In the genomic region with DNA sequence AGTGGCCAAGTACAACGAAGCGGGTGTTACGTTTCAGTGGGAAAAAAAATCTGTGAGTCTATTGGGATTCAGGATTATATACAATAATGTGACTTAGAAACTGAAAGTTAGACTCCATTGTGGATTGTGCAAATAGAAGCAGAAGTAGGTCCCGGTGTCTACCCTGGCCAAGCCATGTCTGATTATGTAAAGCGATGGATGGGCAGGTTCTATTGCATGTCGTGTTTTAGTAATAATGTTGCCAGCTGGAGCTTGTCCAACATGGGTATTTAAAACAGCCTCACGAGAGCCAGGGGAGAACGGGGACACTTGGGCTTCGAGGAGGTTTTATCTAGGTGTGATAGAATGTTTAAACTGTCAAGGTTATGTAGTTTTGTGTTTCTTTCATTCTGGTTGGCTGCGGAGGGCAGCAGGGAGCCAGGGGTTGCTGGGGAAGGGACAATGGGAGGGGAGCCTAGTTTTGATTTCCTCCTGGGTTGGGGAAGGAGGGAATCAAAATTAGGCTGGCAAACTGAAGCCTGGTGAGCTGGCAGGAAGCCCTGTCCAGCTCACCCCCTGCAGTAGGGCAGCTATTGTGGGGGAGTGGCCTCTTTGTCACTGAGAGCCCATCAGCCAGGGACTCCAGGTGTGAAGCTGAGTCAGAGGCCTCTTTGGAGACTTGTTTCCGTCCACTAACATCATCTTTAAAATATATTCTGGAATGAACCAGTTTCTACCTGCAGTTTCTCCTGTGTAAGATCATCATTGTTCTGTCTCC, we compare ENCODE assay signal across 12 mouse cellular contexts.
DNase-seq lines count a peak whose midpoint lies in the region; ATAC-seq and TF ChIP-seq lines count a peak whose summit lies in the region.
"Had no signal": no experiment of that assay in that cellular context is flagged by ENCODE, and none has a peak within 500 bp of the region (broad histone marks: within the 10 kb centered on the region; RNA-seq: fewer than 3 reads in every experiment).

No protein-coding gene starts in this region.

- DNase-seq in forebrain, embryonic 11.5 days (ENCODE audit: low spot score): no peak
- DNase-seq in hindbrain, postnatal 0 days (ENCODE audit: low spot score): no peak
- DNase-seq in hindbrain, embryonic 11.5 days (ENCODE audit: low spot score): no peak
- peak; percentile 11 for DNase-seq in NIH3T3 (ENCODE audit: low read depth)
- peak; percentile 41 for DNase-seq in cerebellum, adult 9-11 months
- no peak for DNase-seq in thymus, postnatal 4 days
- DNase-seq in layer of hippocampus, adult 9-10 months (ENCODE audit: low spot score): no peak
- DNase-seq: lung, adult 2 months; thymus, postnatal 14 days had no signal

- no peak overlapping the region for H3K4me3 ChIP-seq in forebrain, embryonic 15.5 days
- no peak overlapping the region for H3K4me3 ChIP-seq in forebrain, embryonic 11.5 days (ENCODE audit: low read depth, low read length)
- H3K4me3 ChIP-seq in hindbrain, postnatal 0 days (ENCODE audit: low read length): no peak overlapping the region
- no peak overlapping the region for H3K4me3 ChIP-seq in hindbrain, embryonic 11.5 days (ENCODE audit: low read depth, low read length)
- H3K4me3 ChIP-seq: limb, embryonic 13.5 days; neural tube, embryonic 15.5 days had no signal

- no peak overlapping the region for H3K27ac ChIP-seq in forebrain, embryonic 15.5 days (replicated peaks)
- H3K27ac ChIP-seq in forebrain, embryonic 11.5 days (ENCODE audit: low read depth, low read length): no peak overlapping the region
- H3K27ac ChIP-seq in hindbrain, postnatal 0 days: no peak overlapping the region
- H3K27ac ChIP-seq in hindbrain, embryonic 11.5 days (ENCODE audit: low read depth, low read length): no peak overlapping the region
- H3K27ac ChIP-seq: limb, embryonic 13.5 days; neural tube, embryonic 15.5 days had no signal

- 25% methylated on average over 11 of the region's 11 CpGs for WGBS in forebrain, embryonic 15.5 days
- 76% methylated on average over 11 of the region's 11 CpGs for WGBS in forebrain, embryonic 11.5 days
- WGBS in hindbrain, postnatal 0 days: 35% methylated on average over 11 of the region's 11 CpGs
- WGBS in hindbrain, embryonic 11.5 days: 78% methylated on average over 11 of the region's 11 CpGs

- no peak for TF ChIP-seq CTCF in hindbrain, postnatal 0 days (IDR thresholded peaks at IDR 0.05; ENCODE audit: low read depth)

- peak overlapping the region; percentile 17; the same call in 1 of the 2 replicates for H3K4me2 ChIP-seq in forebrain, embryonic 15.5 days (replicated peaks)
- H3K4me2 ChIP-seq in forebrain, embryonic 11.5 days (ENCODE audit: low read depth, low read length, severe bottlenecking): no peak overlapping the region
- peak overlapping the region; percentile 14; the same call in 1 of the 2 replicates for H3K4me2 ChIP-seq in hindbrain, postnatal 0 days (ENCODE audit: low read depth, low read length)
- H3K4me2 ChIP-seq in hindbrain, embryonic 11.5 days (replicated peaks; ENCODE audit: low read depth, low read length): no peak overlapping the region
- H3K4me2 ChIP-seq: limb, embryonic 13.5 days; neural tube, embryonic 15.5 days had no signal

- H3K27me3 ChIP-seq in forebrain, embryonic 15.5 days: no peaks in the 10 kb centered on the region
- H3K27me3 ChIP-seq in forebrain, embryonic 11.5 days (ENCODE audit: control insufficient read depth, insufficient read depth, low read length): no peaks in the 10 kb centered on the region
- H3K27me3 ChIP-seq in hindbrain, postnatal 0 days (ENCODE audit: insufficient read depth, low read length): no peaks in the 10 kb centered on the region
- no peaks in the 10 kb centered on the region for H3K27me3 ChIP-seq in hindbrain, embryonic 11.5 days (ENCODE audit: control insufficient read depth, insufficient read depth, low read length)
- H3K27me3 ChIP-seq: limb, embryonic 13.5 days had no signal

- no peaks in the 10 kb centered on the region for H3K36me3 ChIP-seq in forebrain, embryonic 15.5 days
- H3K36me3 ChIP-seq in forebrain, embryonic 11.5 days (ENCODE audit: control insufficient read depth, insufficient read depth, low read length): no peaks in the 10 kb centered on the region
- H3K36me3 ChIP-seq in hindbrain, postnatal 0 days (ENCODE audit: insufficient read depth, low read length): no peaks in the 10 kb centered on the region
- H3K36me3 ChIP-seq in hindbrain, embryonic 11.5 days (ENCODE audit: control insufficient read depth, insufficient read depth, low read length): no peaks in the 10 kb centered on the region
- H3K36me3 ChIP-seq: limb, embryonic 13.5 days; neural tube, embryonic 15.5 days had no signal

- H3K4me1 ChIP-seq in forebrain, embryonic 15.5 days: peaks cover 10% of the 10 kb centered on the region
- H3K4me1 ChIP-seq in forebrain, embryonic 11.5 days (replicated peaks; ENCODE audit: control insufficient read depth, insufficient read depth, low read length): peaks cover 3% of the 10 kb centered on the region; the same call in 1 of the 2 replicates
- H3K4me1 ChIP-seq in hindbrain, postnatal 0 days (ENCODE audit: insufficient read depth, low read length): no peaks in the 10 kb centered on the region
- H3K4me1 ChIP-seq in hindbrain, embryonic 11.5 days (replicated peaks; ENCODE audit: control insufficient read depth, insufficient read depth, low read length): no peaks in the 10 kb centered on the region
- H3K4me1 ChIP-seq: neural tube, embryonic 15.5 days had no signal

- no peaks in the 10 kb centered on the region for H3K9me3 ChIP-seq in forebrain, embryonic 15.5 days
- H3K9me3 ChIP-seq in forebrain, embryonic 11.5 days (ENCODE audit: control insufficient read depth, low read length): no peaks in the 10 kb centered on the region
- H3K9me3 ChIP-seq in hindbrain, postnatal 0 days (ENCODE audit: low read length): no peaks in the 10 kb centered on the region
- H3K9me3 ChIP-seq in hindbrain, embryonic 11.5 days (ENCODE audit: control insufficient read depth, low read length): no peaks in the 10 kb centered on the region
- H3K9me3 ChIP-seq: limb, embryonic 13.5 days; neural tube, embryonic 15.5 days had no signal

- ATAC-seq in forebrain, embryonic 15.5 days (replicated peaks): no peak
- no peak for ATAC-seq in forebrain, embryonic 11.5 days (replicated peaks; ENCODE audit: low FRiP score)
- no peak for ATAC-seq in hindbrain, postnatal 0 days
- ATAC-seq in hindbrain, embryonic 11.5 days (ENCODE audit: low FRiP score): no peak

- H3K9ac ChIP-seq in forebrain, embryonic 15.5 days (replicated peaks): no peak overlapping the region
- no peak overlapping the region for H3K9ac ChIP-seq in forebrain, embryonic 11.5 days (ENCODE audit: low read length)
- no peak overlapping the region for H3K9ac ChIP-seq in hindbrain, postnatal 0 days (replicated peaks; ENCODE audit: low read length)
- no peak overlapping the region for H3K9ac ChIP-seq in hindbrain, embryonic 11.5 days (ENCODE audit: low read depth, low read length)
- H3K9ac ChIP-seq: limb, embryonic 13.5 days; neural tube, embryonic 15.5 days had no signal

Comparison
In these comparisons a context has a peak if more than half of its experiments do, and no peak if none do; other contexts are left out.
1. H3K4me2 ChIP-seq: peak in forebrain, embryonic 15.5 days (single experiment) and hindbrain, postnatal 0 days (single experiment); none in forebrain, embryonic 11.5 days (single experiment) and hindbrain, embryonic 11.5 days (single experiment).
2. DNase-seq: peak in NIH3T3 (single experiment) and cerebellum, adult 9-11 months (single experiment); none in forebrain, embryonic 11.5 days (single experiment), hindbrain, postnatal 0 days (single experiment), hindbrain, embryonic 11.5 days (single experiment), thymus, postnatal 4 days (single experiment) and layer of hippocampus, adult 9-10 months (single experiment).